In the genomic region with DNA sequence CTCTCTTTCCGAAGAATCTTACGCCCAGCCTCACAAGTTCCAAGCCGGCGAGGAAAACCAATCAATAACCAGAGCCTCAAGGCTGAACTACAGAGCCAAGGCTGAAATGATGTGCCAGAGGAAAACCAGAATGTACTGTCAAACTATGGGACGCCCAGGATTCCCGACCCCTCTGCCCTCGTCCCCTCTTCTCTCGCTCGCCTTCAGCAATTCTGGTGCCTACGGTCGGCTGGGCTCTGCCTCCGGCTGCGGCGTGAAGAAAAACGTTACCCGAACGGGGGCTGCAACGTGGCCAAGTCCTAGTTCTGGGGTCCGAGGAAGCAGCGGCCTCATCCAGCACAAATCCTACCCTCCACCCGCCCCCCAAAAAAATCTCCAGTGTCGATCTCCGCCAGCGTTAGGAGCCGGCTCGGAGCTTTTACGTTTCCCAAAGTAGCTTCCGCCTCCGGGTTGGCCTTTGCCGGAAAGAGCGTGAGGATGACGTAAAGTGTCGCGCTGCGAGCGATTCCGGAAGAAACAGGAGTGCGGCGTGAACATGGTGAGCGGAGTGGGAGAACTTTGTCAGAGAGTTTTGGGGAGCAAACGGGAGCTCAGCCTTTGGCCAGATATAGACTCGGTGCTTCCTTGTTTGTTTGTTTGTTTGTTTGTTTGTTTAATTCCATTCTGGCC, we compare ENCODE assay signal across 8 mouse cellular contexts. TPM values are rescaled to one million over a fixed set of nuclear protein-coding genes. Genes with fewer than 3 reads are reported as not detected.
DNase-seq lines count a peak whose midpoint lies in the region; ATAC-seq lines count a peak whose summit lies in the region.

Gene Fcf1, plus strand, starts transcription at position 470 of the 669 bp plus-strand sequence.
Gene Arel1, minus strand, starts transcription at position 473 of the 669 bp plus-strand sequence.

- H3K4me3 ChIP-seq in hindbrain, embryonic 15.5 days: peak within 1 kb of the TSS; percentile 65

- H3K4me1 ChIP-seq in hindbrain, embryonic 15.5 days (replicated peaks): peaks cover 25% of the 10 kb centered on the region

- H3K27ac ChIP-seq in hindbrain, embryonic 15.5 days (replicated peaks): peak within 1 kb of the TSS; percentile 72

- peak within 1 kb of the TSS; percentile 70 for H3K4me2 ChIP-seq in hindbrain, embryonic 15.5 days

- no peaks in the 10 kb centered on the region for H3K9me3 ChIP-seq in hindbrain, embryonic 15.5 days

- H3K36me3 ChIP-seq in hindbrain, embryonic 15.5 days: peaks cover 25% of the 10 kb centered on the region; the same call in 1 of the 2 replicates

- no peaks in the 10 kb centered on the region for H3K27me3 ChIP-seq in hindbrain, embryonic 15.5 days

- peak; percentile 95 for DNase-seq in R1 (ENCODE audit: low read depth, low spot score)
- peak; percentile 92 to 94 for DNase-seq in cerebellum, postnatal 25 days
- peak; percentile 89 to 96 for DNase-seq in frontal cortex, postnatal 36 days (ENCODE audit: low spot score in 2 of 2)
- DNase-seq in left cerebral cortex, adult 11 months (ENCODE audit: low spot score): peak; percentile 85
- peak; percentile 91 for DNase-seq in lung, postnatal 4 days
- DNase-seq in retina, postnatal 7 days (ENCODE audit: low read depth, low spot score): peak; percentile 86
- DNase-seq in urinary bladder, adult 2 months (ENCODE audit: low spot score): peak; percentile 66

- ATAC-seq in hindbrain, embryonic 15.5 days (ENCODE audit: low FRiP score, low read depth): peak; percentile 84

- H3K9ac ChIP-seq in hindbrain, embryonic 15.5 days: peak within 1 kb of the TSS; percentile 72

- WGBS in hindbrain, embryonic 15.5 days: under 1% methylated on average over 42 of the region's 42 CpGs

RNA-seq across cellular contexts. Expression of gene Fcf1, which starts in this region (rescaled TPM):
- polyA plus RNA-seq in hindbrain, embryonic 15.5 days (2015; fragmentation: Nextera tagmentation; extraction: Ambion mirVana): 80.9 and 85.9 TPM in 2 replicates
- 102 and 107 TPM in 2 replicates for polyA plus RNA-seq in urinary bladder, adult 2 months (2012; rRNA removed)

RNA-seq across cellular contexts. Expression of gene Arel1, which starts in this region (rescaled TPM):
- polyA plus RNA-seq in hindbrain, embryonic 15.5 days (2015; fragmentation: Nextera tagmentation; extraction: Ambion mirVana): 30.8 and 31.1 TPM in 2 replicates
- polyA plus RNA-seq in urinary bladder, adult 2 months (2012; rRNA removed): 22.3 and 22.6 TPM in 2 replicates

Comparison
In these comparisons a context has a peak if more than half of its experiments do, and no peak if none do; other contexts are left out.
1. Peak in every context shown above with its lines: DNase-seq, ATAC-seq, H3K4me3 ChIP-seq and H3K27ac ChIP-seq.